Mouse (Mus musculus): ENCODE data around the gene Mfsd4b1. TPM values are rescaled to one million over a fixed set of nuclear protein-coding genes. Genes with fewer than 3 reads are reported as not detected.

Gene Mfsd4b1
- polyA plus RNA-seq, 1 experiment from 2014 or later, result not detected

GRCm38 (mm10) chr10:39955163-39955562 lies 69.9 kb downstream of the Mfsd4b1 start:
- 83% methylated on average over 2 of the region's 2 CpGs for WGBS
- peaks cover 25% of the 10 kb centered on the region for H3K27me3 ChIP-seq
- no peak overlapping the region for H3K4me3 ChIP-seq
- H3K9me3 ChIP-seq, result no peaks in the 10 kb centered on the region
- no peak overlapping the region for H3K27ac ChIP-seq (replicated peaks)
- H3K9ac ChIP-seq (replicated peaks), result no peak overlapping the region
- H3K4me1 ChIP-seq, result peaks cover 3% of the 10 kb centered on the region; the same call in 1 of the 2 replicates
- no peak overlapping the region for H3K4me2 ChIP-seq (replicated peaks)
- no peak for ATAC-seq (ENCODE audit: low FRiP score, low read depth)
- no peaks in the 10 kb centered on the region for H3K36me3 ChIP-seq

Other genes with a start within 250 kb of the Mfsd4b1 start
- gene Mfsd4b4, start 126.0 kb downstream of the Mfsd4b1 start, polyA plus RNA-seq (2016; fragmentation: Nextera tagmentation; extraction: Ambion mirVana), result 4.5 and 4.9 TPM in 2 replicates
- not detected in 2 replicates for gene Mfsd4b2, start 98.3 kb downstream of the Mfsd4b1 start, polyA plus RNA-seq (2016; fragmentation: Nextera tagmentation; extraction: Ambion mirVana)
- 0.11 TPM in 1 of 2 replicates, not detected in the other for gene Mfsd4b3, start 65.1 kb downstream of the Mfsd4b1 start, polyA plus RNA-seq (2016; fragmentation: Nextera tagmentation; extraction: Ambion mirVana)
- gene Mfsd4b5, start 38.6 kb downstream of the Mfsd4b1 start, polyA plus RNA-seq (2016; fragmentation: Nextera tagmentation; extraction: Ambion mirVana), result 0.09 TPM in 1 of 2 replicates, not detected in the other
- gene Slc16a10, start 117.0 kb upstream of the Mfsd4b1 start, polyA plus RNA-seq (2016; fragmentation: Nextera tagmentation; extraction: Ambion mirVana), result 4.3 and 5.8 TPM in 2 replicates
- 69.5 and 71.3 TPM in 2 replicates for gene Rpf2, start 221.8 kb upstream of the Mfsd4b1 start, polyA plus RNA-seq (2016; fragmentation: Nextera tagmentation; extraction: Ambion mirVana)
- 123 and 127 TPM in 2 replicates for gene Gtf3c6, start 232.8 kb upstream of the Mfsd4b1 start, polyA plus RNA-seq (2016; fragmentation: Nextera tagmentation; extraction: Ambion mirVana)